Mouse (Mus musculus): ENCODE measurements around the gene Olfr536.

Gene Olfr536

DNA sequence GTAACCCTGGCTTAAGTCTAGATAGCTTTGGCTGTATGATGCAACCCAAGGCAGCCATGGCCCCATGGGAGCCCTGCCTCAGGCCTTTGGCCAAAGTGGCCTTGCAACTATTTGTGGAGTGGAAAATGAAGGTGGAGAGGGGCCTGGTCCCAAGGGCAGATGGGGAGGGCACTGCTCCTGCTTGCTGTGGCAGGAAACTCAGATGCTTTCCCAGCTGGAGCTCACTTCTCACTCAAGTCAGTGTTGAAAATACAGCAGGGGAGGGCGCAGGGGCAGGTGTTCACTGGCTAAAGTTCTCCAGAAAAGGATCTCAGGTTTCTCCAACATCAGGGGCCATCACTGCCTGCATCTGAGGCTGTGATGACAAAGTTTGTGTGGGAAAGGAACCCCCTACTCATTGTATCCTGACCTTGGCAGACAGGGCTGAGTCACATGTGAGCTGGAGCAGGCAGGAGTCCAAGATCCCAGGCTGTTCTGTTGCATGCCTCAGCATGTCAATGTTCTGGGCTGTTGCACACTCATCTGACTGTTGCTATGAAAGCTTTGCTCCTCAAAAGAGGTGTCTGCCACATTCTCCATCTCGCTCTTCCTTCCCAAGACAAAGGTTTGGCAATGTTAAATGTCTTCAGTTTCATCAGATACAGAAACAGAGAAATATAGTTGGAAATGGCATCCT lies at the start of gene Olfr536:
Gene Olfr536, minus strand, starts transcription at position 51 of the 676 bp plus-strand sequence.
- WGBS: 58% methylated on average over 2 of the region's 2 CpGs

DNA sequence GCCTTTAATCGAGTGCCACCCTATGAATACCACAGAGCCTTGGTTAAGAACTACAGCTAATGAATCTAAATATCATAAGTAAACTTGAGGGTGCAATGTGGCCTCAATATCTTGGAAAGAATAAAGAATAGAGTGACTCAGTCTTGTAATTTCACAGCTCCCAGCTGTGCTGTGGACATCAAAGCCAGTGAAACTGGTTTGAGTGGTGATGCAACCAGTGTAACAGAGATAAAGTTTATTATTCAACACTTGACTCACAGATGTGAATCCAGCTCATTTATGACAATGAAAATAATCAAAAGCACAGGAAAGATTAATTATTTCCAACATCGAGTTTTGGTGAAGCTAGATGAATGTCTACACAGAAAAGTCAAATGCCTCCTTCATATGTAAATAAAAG lies 32.5 kb upstream of the Olfr536 start:
- WGBS: 73% methylated on average over 2 of the region's 2 CpGs

DNA sequence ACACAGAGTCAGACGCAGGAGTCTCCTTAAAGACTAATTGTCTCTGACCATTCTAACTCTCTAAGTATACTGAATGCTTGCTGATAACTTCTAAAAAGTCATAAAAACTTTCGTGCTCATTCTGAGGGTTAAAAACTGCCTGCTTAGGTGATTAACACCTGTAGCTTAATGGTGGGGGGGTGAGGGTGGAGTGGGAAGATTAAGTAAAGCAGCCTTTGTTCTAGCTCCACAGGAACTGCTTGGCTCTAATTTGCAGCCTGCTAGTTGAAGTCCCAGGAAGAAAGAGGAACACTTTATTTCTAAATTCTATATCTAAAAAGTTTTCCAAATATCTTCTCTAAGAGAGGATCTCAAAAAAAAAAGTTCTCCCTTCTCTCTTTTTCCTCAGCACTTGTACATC lies 13.0 kb downstream of the Olfr536 start:
- WGBS: 56% methylated on average over 2 of the region's 2 CpGs

DNA sequence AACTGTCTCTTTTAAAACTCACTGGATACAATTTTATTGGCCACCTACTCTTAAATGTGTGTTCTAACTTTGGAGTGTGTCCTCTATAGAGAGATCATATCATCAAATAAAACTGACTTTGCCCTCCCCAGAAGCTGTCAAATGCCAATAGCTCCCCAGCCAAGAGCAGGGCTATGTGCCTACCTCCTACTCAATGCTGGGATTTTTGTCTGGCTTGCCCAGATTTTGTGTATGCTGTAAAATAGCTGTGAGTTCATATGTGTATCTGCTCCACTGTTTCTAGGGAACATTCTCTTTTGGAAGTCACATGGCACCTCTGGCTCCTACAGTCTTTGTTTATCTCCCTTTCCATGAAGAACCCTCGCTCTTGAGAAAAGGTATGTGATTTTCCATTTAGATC lies 18.2 kb downstream of the Olfr536 start:
- WGBS: 47% methylated on average over 1 of the region's 1 CpGs

DNA sequence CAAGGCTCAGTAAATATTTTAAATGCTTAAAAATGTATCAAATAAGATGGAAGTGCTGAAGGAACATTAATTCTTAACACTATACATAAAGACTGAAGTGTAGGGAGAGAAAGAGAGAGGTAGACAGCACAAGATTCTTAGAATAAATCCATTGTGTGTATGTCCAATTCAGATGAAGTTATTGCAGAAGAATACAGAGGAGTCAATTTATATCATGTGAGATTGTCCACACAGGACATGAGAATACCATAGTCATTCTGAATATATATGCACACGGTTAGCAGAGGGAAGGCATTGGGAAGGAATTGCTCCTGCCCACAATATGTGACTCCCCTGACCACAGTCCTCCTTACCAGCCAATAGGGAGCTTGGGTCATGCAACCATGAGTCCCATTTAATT lies 23.3 kb downstream of the Olfr536 start, which contains the start of gene Olfr535:
Gene Olfr535, plus strand, starts transcription at position 301 of the 400 bp plus-strand sequence.
- WGBS: 82% methylated on average over 1 of the region's 1 CpGs

DNA sequence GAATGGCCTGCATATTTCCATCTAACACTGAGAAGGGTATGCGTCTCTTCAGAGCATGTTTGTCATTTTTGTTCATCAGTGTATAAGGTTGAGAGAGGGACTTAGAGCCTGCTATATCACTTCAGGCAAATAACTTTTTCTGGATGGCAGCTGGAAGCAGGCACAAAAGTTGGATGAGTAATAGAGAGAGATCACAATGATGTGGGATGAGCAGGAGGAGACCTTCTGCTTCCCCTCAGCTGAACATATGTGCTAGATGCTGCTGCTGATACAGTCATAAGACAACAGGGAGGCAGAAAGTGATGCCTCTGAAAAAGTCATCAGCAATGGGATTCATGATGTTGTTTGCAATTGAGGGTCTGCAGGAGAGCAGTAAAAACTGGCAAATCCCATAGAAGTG lies 28.5 kb downstream of the Olfr536 start:
- 63% methylated on average over 1 of the region's 1 CpGs for WGBS

DNA sequence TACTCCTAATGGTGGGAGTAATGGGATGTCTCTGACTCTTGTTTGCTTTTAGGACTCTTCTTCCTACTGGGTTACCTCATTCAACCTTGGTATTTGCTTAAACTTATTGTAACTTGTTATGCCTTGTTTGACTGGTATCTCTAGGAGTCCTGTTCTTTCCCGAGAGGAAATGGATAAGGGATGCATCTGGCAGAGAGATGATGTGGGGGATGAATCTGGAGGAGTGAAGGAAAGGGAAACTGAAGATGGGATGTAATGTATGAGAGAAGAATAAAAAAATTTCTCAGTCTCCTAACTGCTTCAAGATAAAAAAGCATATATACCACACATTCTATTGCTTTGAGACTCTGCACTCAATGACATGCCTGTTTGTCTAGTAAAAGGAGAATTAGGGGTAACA lies 29.3 kb downstream of the Olfr536 start:
- 38% methylated on average over 1 of the region's 1 CpGs for WGBS

DNA sequence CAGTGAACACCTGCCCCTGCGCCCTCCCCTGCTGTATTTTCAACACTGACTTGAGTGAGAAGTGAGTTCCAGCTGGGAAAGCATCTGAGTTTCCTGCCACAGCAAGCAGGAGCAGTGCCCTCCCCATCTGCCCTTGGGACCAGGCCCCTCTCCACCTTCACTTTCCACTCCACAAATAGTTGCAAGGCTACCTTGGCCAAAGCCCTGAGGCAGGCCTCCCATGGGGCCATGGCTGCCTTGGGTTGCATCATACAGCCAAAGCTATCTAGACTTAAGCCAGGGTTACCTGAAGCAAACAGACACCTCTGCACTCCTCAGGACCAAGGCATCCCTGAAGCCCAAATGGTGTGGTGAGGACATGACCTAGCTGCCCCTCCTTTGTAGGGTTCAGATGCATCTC lies 44.1 kb downstream of the Olfr536 start, which contains the start of gene Olfr533:
Gene Olfr533, plus strand, starts transcription at position 301 of the 400 bp plus-strand sequence.
- WGBS: 44% methylated on average over 1 of the region's 1 CpGs

Measured in cerebral cortex, adult 2 months (tissue).